Mouse (Mus musculus) testis, adult 2 months (tissue): ENCODE measurements around the gene Cfap299.

Experiments
- CTCF ChIP-seq: fragments of 200-500 bp; IDR thresholded peaks from 2 replicates; pipeline ENCODE4 v1.5.1; 2012; ENCODE audit warnings: low read depth, mild to moderate bottlenecking, inconsistent platforms, low read length, moderate library complexity; ENCODE audit not compliant: control insufficient read depth, insufficient read depth, insufficient replicate concordance
- POLR2A ChIP-seq: fragments of 200-500 bp; IDR thresholded peaks from 2 replicates; pipeline ENCODE4 v1.6.1; 2012; ENCODE audit warnings: low read depth, mild to moderate bottlenecking, inconsistent platforms, low read length, moderate library complexity; ENCODE audit not compliant: control insufficient read depth

DNA sequence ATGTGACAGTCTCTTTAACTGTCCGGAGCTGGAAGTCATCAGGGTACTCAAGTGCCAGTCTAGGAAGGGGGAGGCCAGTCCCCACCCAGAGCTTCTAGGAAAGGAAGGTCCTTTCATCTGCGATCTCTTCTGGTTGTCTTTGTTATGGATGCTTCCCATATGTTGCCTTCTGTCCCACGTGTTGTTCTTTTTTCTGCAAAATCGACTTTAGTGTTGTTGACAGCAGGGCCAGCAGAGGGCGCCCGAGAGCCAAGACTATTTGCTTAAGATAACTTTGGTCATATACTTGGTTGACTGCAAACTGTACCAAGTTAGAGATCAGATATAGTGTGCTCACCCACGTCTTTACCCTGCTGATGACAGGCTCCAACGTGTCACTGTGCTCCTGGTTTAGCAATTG lies 19.5 kb downstream of the Cfap299 start:
- TF ChIP-seq CTCF, result peak; percentile 74; the same call in 1 of the 2 replicates
- TF ChIP-seq POLR2A, result no peak
